Mouse (Mus musculus) liver, postnatal 0 days (tissue): ENCODE results near the gene Kcnmb2.

Source experiments
- CTCF ChIP-seq: sonication (generic); IDR thresholded peaks from 2 replicates; pipeline ENCODE4 v1.5.1; 2016; ENCODE audit warnings: antibody characterized with exemption, low read depth
- EP300 ChIP-seq: IDR thresholded peaks from 2 replicates; pipeline ENCODE4 v1.6.1; 2016; ENCODE audit warnings: antibody characterized with exemption, low read depth, mild to moderate bottlenecking

GRCm38 (mm10) chr3:32128391-32128790 lies 226.1 kb downstream of the Kcnmb2 start:
- no peak for TF ChIP-seq EP300
- TF ChIP-seq CTCF: no peak
